Mouse (Mus musculus): ENCODE results near the gene Fam110a.

Gene Fam110a

DNA sequence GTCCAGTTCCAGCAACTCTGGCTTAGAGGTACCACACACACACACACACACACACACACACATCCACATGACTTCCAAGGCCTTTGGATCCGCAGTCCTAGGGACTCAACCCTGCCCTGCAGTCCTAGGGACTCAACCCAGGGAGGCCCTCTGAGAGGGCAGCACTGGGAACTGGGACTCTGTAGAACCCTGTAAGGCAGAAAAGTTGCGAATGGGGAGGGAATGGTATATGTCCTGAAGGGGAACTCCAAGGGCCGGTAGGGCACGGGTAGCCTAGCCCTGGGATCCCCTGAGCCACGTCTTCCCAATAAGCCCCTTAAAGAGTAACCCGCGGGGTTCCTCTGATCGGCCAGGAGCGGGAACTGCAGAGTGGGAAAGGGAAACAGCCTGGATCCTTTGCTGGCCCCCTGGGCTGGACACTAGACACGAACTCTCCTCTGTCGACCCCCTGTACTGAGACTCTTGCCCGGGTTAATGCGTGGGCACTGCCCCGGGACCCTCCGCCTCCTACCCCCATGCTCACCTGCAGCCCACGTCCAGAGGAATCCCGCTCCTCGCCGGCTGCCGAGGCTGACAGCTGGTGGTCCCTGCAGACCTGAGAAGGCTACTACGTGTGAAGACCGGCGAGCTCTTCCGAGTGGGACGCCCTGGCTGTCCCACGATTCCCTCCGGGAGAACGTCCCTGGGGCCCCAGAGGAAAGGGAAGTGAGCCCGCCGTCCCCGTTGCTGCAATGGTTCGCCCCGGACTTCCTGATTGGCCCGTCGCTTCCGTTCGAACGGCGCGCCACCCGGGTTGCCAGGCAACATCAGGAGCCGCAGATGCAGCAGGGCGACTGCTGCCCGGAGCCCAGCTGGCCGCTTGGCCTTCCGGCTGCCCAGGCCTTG lies at the start of gene Fam110a:
TSS of gene Fam110a (minus strand) at position 750 of the 885 bp plus-strand sequence.
- in situ Hi-C loops (cut with MboI, MseI): loop anchor here in 1 of 2 experiments (5.0 kb wide), 1 partner anchor 392 kb away; no protein-coding TSS in a partner anchor

- in situ Hi-C loops (cut with MboI, MseI): loop anchor here (5.0 to 10.0 kb wide), 3 partner anchors 168 to 345 kb away; partner anchors contain the start of gene Nrsn2 (in 1 of the 2)
Measured at GRCm38 (mm10) chr2:152029252-152030082, 49.4 kb upstream of the Fam110a start.

GRCm38 (mm10) chr2:152024883-152025422 lies 44.9 kb upstream of the Fam110a start:
- in situ Hi-C loops (cut with MboI, MseI): loop anchor here (5.0 to 10.0 kb wide), 2 partner anchors 172 to 350 kb away; partner anchors contain the start of gene Nrsn2 (in 1 of the 2)

GRCm38 (mm10) chr2:152022022-152022421 lies 42.0 kb upstream of the Fam110a start:
- in situ Hi-C loops (cut with MboI, MseI): loop anchor here in 1 of 2 experiments (5.0 to 10.0 kb wide), 2 partner anchors 175 to 353 kb away; partner anchors contain the start of gene Nrsn2

DNA sequence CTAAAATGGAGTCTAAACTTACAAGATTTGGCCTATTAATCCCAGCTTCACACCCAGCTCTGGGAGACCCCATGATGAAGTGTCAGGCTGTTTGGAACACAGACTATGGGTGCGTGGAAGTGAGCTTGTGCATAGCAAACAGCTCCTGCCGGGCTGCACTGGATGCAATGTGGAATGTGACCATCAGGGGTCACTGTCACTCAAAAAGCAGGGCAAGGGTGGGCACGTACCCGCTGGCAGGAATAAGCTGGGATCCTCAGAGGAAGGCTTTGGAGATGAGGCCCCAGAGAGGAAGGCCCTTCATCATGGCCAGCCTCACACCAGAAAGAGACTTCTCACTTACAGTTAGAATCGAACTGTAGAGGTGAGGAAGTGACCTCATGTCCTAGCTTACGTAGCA lies 40.2 kb upstream of the Fam110a start:
- in situ Hi-C loops (cut with MboI, MseI): loop anchor here in 1 of 2 experiments (5.0 to 10.0 kb wide), 2 partner anchors 177 to 355 kb away; partner anchors contain the start of gene Nrsn2

- in situ Hi-C loops (cut with MboI, MseI): no loop called here
Measured at GRCm38 (mm10) chr2:152016666-152017065, 36.6 kb upstream of the Fam110a start.

GRCm38 (mm10) chr2:152015997-152016396 lies 36.0 kb upstream of the Fam110a start:
- in situ Hi-C loops (cut with MboI, MseI): no loop called here

- in situ Hi-C loops (cut with MboI, MseI): no loop called here
Measured at GRCm38 (mm10) chr2:152012701-152013100, 32.7 kb upstream of the Fam110a start.

DNA sequence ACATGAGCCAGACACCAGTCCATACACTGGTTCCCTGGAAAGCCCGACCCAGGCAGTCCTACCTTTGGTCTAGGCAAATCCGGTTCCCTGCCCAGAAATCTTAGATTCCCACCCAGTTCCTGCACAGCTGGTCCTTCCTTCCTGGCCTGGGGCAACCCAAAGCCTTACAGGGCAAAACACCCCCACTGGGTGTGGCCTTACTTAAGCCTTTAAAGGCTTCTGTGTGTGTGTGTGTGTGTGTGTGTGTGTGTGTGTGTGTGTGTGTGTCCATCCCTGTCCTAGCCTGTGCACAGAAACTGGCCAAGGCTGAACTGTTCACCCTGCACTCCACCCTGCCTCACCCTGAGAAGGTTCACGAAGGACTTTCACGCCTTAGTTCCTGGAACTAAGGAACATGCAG lies 32.2 kb upstream of the Fam110a start:
- in situ Hi-C loops (cut with MboI, MseI): no loop called here

DNA sequence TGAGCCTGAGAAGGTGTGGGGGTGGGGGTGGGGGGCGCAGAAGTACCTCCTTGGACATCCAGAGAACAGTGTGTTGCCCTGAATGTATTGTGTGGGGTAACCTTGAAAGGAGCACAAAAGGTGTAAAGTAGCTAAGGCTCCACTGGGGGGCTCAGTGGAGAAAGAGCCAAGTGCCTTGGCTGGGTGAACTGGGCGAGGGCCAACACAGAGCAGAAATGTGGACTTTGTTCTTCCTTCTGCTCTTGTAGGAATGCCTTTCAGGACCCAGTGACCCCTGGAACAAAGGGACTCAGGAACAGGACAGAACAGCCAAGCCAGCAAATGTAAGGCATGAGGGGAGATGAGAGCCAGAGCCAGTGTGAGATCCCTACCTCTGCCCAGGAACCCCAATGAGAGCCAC lies 31.7 kb upstream of the Fam110a start:
- in situ Hi-C loops (cut with MboI, MseI): no loop called here

- in situ Hi-C loops (cut with MboI, MseI): no loop called here
Measured at GRCm38 (mm10) chr2:152010661-152011060, 30.6 kb upstream of the Fam110a start.

- in situ Hi-C loops (cut with MboI, MseI): no loop called here
Measured at GRCm38 (mm10) chr2:152010251-152010650, 30.2 kb upstream of the Fam110a start.

DNA sequence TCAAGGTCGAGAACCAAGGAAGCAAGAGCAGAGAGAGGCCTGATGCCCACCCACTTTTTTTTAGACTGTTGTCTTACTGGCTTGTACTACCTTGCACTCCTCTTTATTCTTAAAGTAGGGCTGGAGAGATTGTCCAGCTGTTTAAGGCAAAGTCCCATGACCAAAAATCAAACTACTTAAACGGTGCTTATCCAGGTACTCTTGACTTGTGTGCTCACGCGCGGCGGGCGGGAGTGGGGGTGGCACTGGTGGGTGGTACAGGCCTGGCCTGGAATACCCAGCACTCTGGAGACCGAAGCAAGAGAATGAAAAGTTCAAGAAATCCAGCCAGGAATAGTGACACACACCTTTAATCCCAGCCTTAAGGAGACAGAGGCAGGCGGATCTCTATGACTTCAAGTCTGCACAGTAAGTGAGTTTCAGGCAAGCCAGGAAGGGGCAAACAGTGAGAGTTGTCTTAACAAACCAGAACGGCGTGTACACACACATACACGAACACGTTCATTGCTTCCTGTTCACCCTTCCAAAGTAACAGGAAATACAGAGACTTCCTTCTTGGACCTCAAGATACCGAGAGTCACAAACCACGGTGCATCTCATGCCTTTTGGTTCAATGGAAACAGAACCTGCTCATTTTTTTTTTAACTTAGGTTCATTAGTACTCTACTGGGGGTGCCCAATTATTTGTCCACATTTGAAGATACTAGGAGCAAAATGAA lies 29.2 kb upstream of the Fam110a start:
- in situ Hi-C loops (cut with MboI, MseI): loop anchor here (5.0 kb wide), 2 partner anchors 62 to 82 kb away; no protein-coding TSS in a partner anchor

GRCm38 (mm10) chr2:152007783-152008182 lies 27.8 kb upstream of the Fam110a start:
- in situ Hi-C loops (cut with MboI, MseI): loop anchor here (5.0 kb wide), 2 partner anchors 60 to 80 kb away; no protein-coding TSS in a partner anchor

DNA sequence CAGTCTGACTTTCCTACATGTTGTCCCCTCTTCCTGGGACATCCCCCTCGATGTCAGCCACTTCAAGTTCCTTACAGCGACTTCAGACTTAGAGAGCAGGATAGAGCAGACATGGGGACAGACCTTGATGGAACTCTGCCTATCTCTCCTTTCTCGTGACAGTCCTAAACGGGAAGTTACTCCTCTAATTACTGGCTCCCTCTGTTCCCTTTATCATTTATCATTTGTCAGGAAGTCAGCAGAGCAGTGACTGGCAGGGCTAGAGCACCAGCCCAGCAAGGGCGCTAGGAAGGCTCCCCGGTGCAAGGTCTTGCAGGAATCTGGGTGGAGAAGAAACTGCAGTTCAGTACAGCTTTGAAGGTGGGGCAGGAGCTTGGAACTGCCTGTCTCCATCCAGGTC lies 22.5 kb upstream of the Fam110a start:
- in situ Hi-C loops (cut with MboI, MseI): loop anchor here in 1 of 2 experiments (5.0 kb wide), 1 partner anchor 1180 kb away; no protein-coding TSS in a partner anchor

DNA sequence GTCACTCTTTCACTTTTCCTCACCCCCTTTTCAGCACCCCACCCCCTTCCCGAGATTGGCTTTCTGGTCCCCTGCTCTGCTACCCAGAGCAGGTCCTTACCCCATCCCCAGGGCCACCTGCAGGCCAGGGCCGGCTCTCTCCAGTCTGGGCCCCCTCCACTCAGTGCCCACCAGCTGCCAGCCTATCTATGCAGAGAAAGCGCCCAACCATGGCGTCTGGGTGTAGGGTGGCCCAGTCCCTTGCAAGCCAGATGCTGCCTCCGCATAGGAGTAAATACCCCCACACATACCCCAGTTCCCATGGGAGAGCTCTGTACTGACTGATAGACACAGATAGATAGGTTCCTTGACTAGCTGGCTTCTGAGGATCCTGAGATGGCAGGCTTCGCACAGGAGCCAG lies 20.7 kb upstream of the Fam110a start:
- in situ Hi-C loops (cut with MboI, MseI): loop anchor here in 1 of 2 experiments (5.0 kb wide), 1 partner anchor 1178 kb away; no protein-coding TSS in a partner anchor

DNA sequence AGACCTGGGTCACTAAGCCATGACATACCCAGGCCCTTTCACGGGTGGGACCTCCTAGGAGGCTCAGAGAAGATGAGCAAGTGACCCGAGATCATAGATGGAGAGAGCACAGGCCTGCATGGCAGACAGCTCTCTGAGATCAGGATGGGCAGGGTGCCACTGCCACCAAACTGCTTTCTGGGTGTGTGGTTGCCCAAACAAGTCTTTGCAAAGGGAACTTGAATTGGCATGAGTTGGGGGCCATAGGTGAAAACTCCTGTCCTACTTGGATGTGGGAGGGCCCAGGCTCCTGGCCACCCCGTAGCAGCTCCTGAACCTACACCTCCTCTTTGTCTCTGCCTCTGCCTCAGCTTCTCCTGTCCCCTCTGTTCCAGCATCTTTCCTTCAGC lies 20.3 kb upstream of the Fam110a start:
- in situ Hi-C loops (cut with MboI, MseI): loop anchor here in 1 of 2 experiments (5.0 kb wide), 1 partner anchor 1178 kb away; no protein-coding TSS in a partner anchor

- in situ Hi-C loops (cut with MboI, MseI): loop anchor here (5.0 to 10.0 kb wide), 2 partner anchors 255 to 1177 kb away; partner anchors contain the start of gene Psmf1 (in 1 of the 2)
Measured at GRCm38 (mm10) chr2:151999669-152000290, 19.8 kb upstream of the Fam110a start.

GRCm38 (mm10) chr2:151998932-151999331 lies 18.9 kb upstream of the Fam110a start:
- in situ Hi-C loops (cut with MboI, MseI): loop anchor here in 1 of 2 experiments (10.0 kb wide), 1 partner anchor 254 kb away; the partner anchor contains the start of gene Psmf1

- in situ Hi-C loops (cut with MboI, MseI): loop anchor here in 1 of 2 experiments (10.0 kb wide), 1 partner anchor 254 kb away; the partner anchor contains the start of gene Psmf1
Measured at GRCm38 (mm10) chr2:151998505-151998899, 18.5 kb upstream of the Fam110a start.
